In the genomic region with DNA sequence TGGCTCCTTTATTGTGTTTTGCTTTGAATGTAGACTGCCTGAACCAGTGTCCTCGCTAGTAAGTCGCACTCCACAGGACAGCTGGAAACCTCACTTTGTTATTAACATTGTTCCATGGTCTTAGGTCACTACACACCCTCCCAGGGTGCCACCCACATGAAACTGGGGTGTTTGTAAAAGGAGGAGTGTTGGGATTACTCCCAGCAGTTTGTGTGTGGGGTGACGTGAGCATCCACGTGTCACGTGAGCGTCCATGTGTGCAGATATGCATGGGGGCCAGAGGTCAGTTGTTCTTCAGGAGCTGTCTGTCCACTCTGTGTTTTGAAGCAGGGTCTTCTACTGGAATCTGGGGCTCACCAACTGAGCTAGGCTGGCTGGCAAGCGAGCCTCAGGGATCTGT, we compare ENCODE assay signal across 19 mouse cellular contexts. TPM values are rescaled to one million over a fixed set of nuclear protein-coding genes. Genes with fewer than 3 reads are reported as not detected.
DNase-seq lines count a peak whose midpoint lies in the region; ATAC-seq and TF ChIP-seq lines count a peak whose summit lies in the region.
"Had no signal": no experiment of that assay in that cellular context is flagged by ENCODE, and none has a peak within 500 bp of the region (broad histone marks: within the 10 kb centered on the region; RNA-seq: fewer than 3 reads in every experiment).

No protein-coding gene starts in this region.

- DNase-seq in gastrocnemius, adult 2 months: peak; percentile 25
- no peak for DNase-seq in gastrocnemius, postnatal 14 days
- peak; percentile 93 for DNase-seq in liver, adult 2 months (ENCODE audit: extremely low read depth, low read depth, low spot score)
- no peak for DNase-seq in liver
- DNase-seq in lung, postnatal 10 days: peak; percentile 37
- peak; percentile 89 for DNase-seq in stomach, postnatal 0 days (ENCODE audit: low spot score)
- DNase-seq in ovary, postnatal 36 days (ENCODE audit: low spot score): no peak
- DNase-seq in urinary bladder, postnatal 14 days (ENCODE audit: low spot score): no peak
- DNase-seq: adrenal gland, adult 8-10 months; cerebellum, adult 11 months; heart, adult 18-20 months; midbrain, embryonic 14.5 days; thymus, postnatal 36 days had no signal

- no peak overlapping the region for H3K4me3 ChIP-seq in gastrocnemius, adult 2 months
- H3K4me3 ChIP-seq in liver, adult 2 months (ENCODE audit: insufficient read depth, low read depth, low read length): no peak overlapping the region
- H3K4me3 ChIP-seq in stomach, postnatal 0 days (ENCODE audit: low read depth, low read length): no peak overlapping the region
- H3K4me3 ChIP-seq: embryonic facial prominence, embryonic 10.5 days; heart, embryonic 15.5 days; hindbrain, embryonic 12.5 days; intestine, embryonic 15.5 days; liver, embryonic 15.5 days had no signal

- no peak for TF ChIP-seq POLR2A in liver, adult 2 months (IDR thresholded peaks at IDR 0.05; ENCODE audit: extremely low read depth, insufficient read depth, low read length)

- TF ChIP-seq CTCF in gastrocnemius, adult 2 months (IDR thresholded peaks at IDR 0.05): no peak
- no peak for TF ChIP-seq CTCF in liver, adult 2 months (IDR thresholded peaks at IDR 0.05; ENCODE audit: low read depth, low read length)
- no peak for TF ChIP-seq CTCF in stomach, postnatal 0 days (IDR thresholded peaks at IDR 0.05; ENCODE audit: low read depth)

- no peak overlapping the region for H3K4me2 ChIP-seq in stomach, postnatal 0 days (replicated peaks; ENCODE audit: low read depth)
- H3K4me2 ChIP-seq: heart, embryonic 15.5 days; hindbrain, embryonic 12.5 days; intestine, embryonic 15.5 days; liver, embryonic 15.5 days had no signal

- no peaks in the 10 kb centered on the region for H3K9me3 ChIP-seq in stomach, postnatal 0 days (ENCODE audit: control insufficient read depth, low read length)
- H3K9me3 ChIP-seq: embryonic facial prominence, embryonic 10.5 days; heart, embryonic 15.5 days; hindbrain, embryonic 12.5 days; intestine, embryonic 15.5 days; liver, embryonic 15.5 days had no signal

- H3K36me3 ChIP-seq in liver, adult 2 months (ENCODE audit: control insufficient read depth, insufficient read depth, low read length): no peaks in the 10 kb centered on the region
- H3K36me3 ChIP-seq in stomach, postnatal 0 days (ENCODE audit: control insufficient read depth, insufficient read depth, low read length): no peaks in the 10 kb centered on the region
- H3K36me3 ChIP-seq: embryonic facial prominence, embryonic 10.5 days; heart, embryonic 15.5 days; hindbrain, embryonic 12.5 days; intestine, embryonic 15.5 days; liver, embryonic 15.5 days had no signal

- WGBS in liver, adult 2 months: 52% methylated on average over 7 of the region's 7 CpGs
- WGBS in stomach, postnatal 0 days: 66% methylated on average over 7 of the region's 7 CpGs

- intact Hi-C loops in gastrocnemius, adult 2 months (cut with DNase I): no loop called here
- intact Hi-C loops in gastrocnemius, postnatal 14 days (cut with DNase I; ENCODE audit: low total_unique reads): no loop called here

- no peaks in the 10 kb centered on the region for H3K79me2 ChIP-seq in liver, adult 2 months (ENCODE audit: control insufficient read depth, insufficient read depth, low read length)

- peak; percentile 89 for ATAC-seq in stomach, postnatal 0 days (ENCODE audit: low FRiP score, low TSS enrichment)
- ATAC-seq: forebrain, embryonic 14.5 days; intestine, embryonic 15.5 days had no signal

- peaks cover 7% of the 10 kb centered on the region; the same call in 1 of the 2 replicates for H3K4me1 ChIP-seq in liver, adult 2 months (ENCODE audit: control insufficient read depth, insufficient read depth, low read length)
- no peaks in the 10 kb centered on the region for H3K4me1 ChIP-seq in stomach, postnatal 0 days (replicated peaks; ENCODE audit: control insufficient read depth, insufficient read depth)
- H3K4me1 ChIP-seq: heart, embryonic 15.5 days; intestine, embryonic 15.5 days had no signal

- TF ChIP-seq EP300 in stomach, postnatal 0 days (optimal IDR thresholded peaks at IDR 0.05): no peak

- peak overlapping the region; percentile 17; the same call in 1 of the 2 replicates for H3K27ac ChIP-seq in gastrocnemius, adult 2 months
- peak overlapping the region; percentile 43 for H3K27ac ChIP-seq in liver, adult 2 months (replicated peaks; ENCODE audit: insufficient read depth, low read depth, low read length)
- peak overlapping the region; percentile 82 for H3K27ac ChIP-seq in stomach, postnatal 0 days (replicated peaks)
- H3K27ac ChIP-seq: embryonic facial prominence, embryonic 10.5 days; heart, embryonic 15.5 days; hindbrain, embryonic 12.5 days; intestine, embryonic 15.5 days; liver, embryonic 15.5 days had no signal

- H3K27me3 ChIP-seq in liver, adult 2 months (ENCODE audit: control insufficient read depth, insufficient read depth, low read length): no peaks in the 10 kb centered on the region
- no peaks in the 10 kb centered on the region for H3K27me3 ChIP-seq in stomach, postnatal 0 days (ENCODE audit: control insufficient read depth, insufficient read depth, low read length)
- H3K27me3 ChIP-seq: heart, embryonic 15.5 days; hindbrain, embryonic 12.5 days; intestine, embryonic 15.5 days; liver, embryonic 15.5 days had no signal

- no peak overlapping the region; the same call in 1 of the 2 replicates for H3K9ac ChIP-seq in liver, adult 2 months (ENCODE audit: low read depth, low read length)
- no peak overlapping the region for H3K9ac ChIP-seq in stomach, postnatal 0 days (ENCODE audit: low read length)
- H3K9ac ChIP-seq: heart, embryonic 15.5 days; hindbrain, embryonic 12.5 days; intestine, embryonic 15.5 days; liver, embryonic 15.5 days had no signal

RNA-seq across cellular contexts. Expression of gene Irf2, which starts 48.2 kb away (rescaled TPM):
- total RNA-seq in gastrocnemius, adult 2 months (2021): 10 to 100 TPM; 40.0 to 41.8 TPM
- 10 to 100 TPM; 25.4 to 26.2 TPM for total RNA-seq in gastrocnemius, postnatal 14 days (2021)
- 23.4 and 27.3 TPM in 2 replicates for total RNA-seq in liver, adult 2 months (2014; rRNA removed)
- 12.2 and 13.7 TPM in 2 replicates for polyA plus RNA-seq in liver, adult 2 months (2012; rRNA removed)
- polyA plus RNA-seq in stomach, postnatal 0 days (2015; fragmentation: Nextera tagmentation; extraction: Ambion mirVana): 23.3 and 27.0 TPM in 2 replicates

Comparison
In these comparisons a context has a peak if more than half of its experiments do, and no peak if none do; other contexts are left out.
1. DNase-seq: peak in gastrocnemius, adult 2 months (single experiment), liver, adult 2 months (single experiment), lung, postnatal 10 days (single experiment) and stomach, postnatal 0 days (single experiment); none in gastrocnemius, postnatal 14 days (single experiment), liver (single experiment), ovary, postnatal 36 days (single experiment) and urinary bladder, postnatal 14 days (single experiment).
2. H3K27ac ChIP-seq: peak in every context shown above with its lines; median percentile 82 in stomach, postnatal 0 days; 43 in liver, adult 2 months; 17 in gastrocnemius, adult 2 months.